Mouse (Mus musculus): ENCODE results near the gene Ivns1abp. TPM values are rescaled to one million over a fixed set of nuclear protein-coding genes. Genes with fewer than 3 reads are reported as not detected.

Ivns1abp gene
- polyA plus RNA-seq, 1 experiment from 2014 or later: 245 TPM

DNA sequence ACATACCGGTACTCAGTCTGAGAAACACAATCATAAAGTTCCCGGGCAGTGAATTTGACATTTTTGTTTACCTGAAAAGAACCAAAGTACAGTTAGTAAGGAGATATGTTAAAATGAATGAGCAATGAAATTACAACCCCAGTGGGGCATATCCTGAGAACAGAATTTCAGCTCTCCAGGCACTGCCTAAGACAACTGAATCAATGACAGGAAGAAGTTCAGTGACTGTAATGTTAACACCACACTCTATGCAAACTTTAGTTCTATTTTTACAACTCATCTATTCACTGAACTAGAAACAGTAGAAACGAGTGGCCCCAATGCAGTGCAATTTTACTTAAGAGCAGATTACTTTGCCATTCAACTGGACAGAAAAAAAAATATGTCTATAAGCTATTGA is 26.3 kb downstream of the Ivns1abp start:
- Histone ChIP-seq H3K4me2 (no peak overlapping the region), H3K27me3 (no peaks in the 10 kb centered on the region), H3K27ac (no peak overlapping the region), H3K9me3 (no peaks in the 10 kb centered on the region), H3K4me1 (no peaks in the 10 kb centered on the region), H3K4me3 (no peak overlapping the region), H3K9ac (no peak overlapping the region), H3K36me3 (peaks cover 45% of the 10 kb centered on the region)
- ATAC-seq (ENCODE audit: insufficient number of reproducible peaks, low FRiP score, low TSS enrichment, low read depth): no peak
- 81% methylated on average over 3 of the region's 3 CpGs for WGBS

DNA sequence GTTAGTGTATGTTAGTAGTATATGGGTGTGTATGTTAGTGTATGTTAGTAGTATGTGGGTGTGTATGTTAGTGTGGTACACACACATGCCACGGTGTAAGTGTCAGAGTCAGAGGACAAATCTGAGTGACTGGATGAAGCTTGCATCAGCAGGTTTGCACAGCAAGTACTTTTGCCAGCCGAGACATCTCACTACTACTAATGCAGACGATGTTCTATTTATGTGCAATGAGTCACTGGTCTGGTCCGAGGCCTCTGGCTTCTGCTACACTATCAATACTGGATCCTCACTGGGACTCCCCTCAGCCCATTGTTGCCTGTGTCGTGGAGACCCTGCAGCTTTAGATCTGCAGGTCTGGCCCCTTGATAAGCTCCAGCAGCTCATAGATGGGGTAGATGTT is 27.3 kb downstream of the Ivns1abp start:
- Histone ChIP-seq H3K27ac (no peak overlapping the region), H3K36me3 (peaks cover 35% of the 10 kb centered on the region), H3K27me3 (no peaks in the 10 kb centered on the region), H3K4me1 (no peaks in the 10 kb centered on the region), H3K9ac (no peak overlapping the region), H3K4me3 (no peak overlapping the region), H3K4me2 (no peak overlapping the region), H3K9me3 (no peaks in the 10 kb centered on the region)
- no peak for ATAC-seq (ENCODE audit: insufficient number of reproducible peaks, low FRiP score, low TSS enrichment, low read depth)
- 85% methylated on average over 5 of the region's 5 CpGs for WGBS

DNA sequence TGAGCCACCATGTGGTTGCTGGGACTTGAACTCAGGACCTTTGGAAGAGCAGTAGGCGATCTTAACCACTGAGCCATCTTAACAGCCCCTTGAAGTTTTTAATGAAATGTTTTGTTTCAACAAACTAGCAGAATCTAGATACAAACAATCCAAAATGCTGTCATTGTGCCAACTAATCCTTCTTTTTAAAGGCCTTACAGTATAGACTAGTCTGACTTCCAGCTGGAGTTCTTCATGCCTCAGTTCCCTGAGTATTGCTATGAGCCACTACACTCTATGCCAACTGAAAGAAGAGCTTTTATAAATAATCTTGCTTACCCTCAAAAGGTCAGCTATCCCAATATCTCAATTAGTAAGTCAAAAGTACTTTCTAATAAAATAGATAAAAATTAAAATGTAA is 28.5 kb downstream of the Ivns1abp start:
- Histone ChIP-seq H3K9me3 (no peaks in the 10 kb centered on the region), H3K4me1 (no peaks in the 10 kb centered on the region), H3K9ac (no peak overlapping the region), H3K4me2 (no peak overlapping the region), H3K4me3 (no peak overlapping the region), H3K27me3 (no peaks in the 10 kb centered on the region), H3K27ac (no peak overlapping the region), H3K36me3 (peaks cover 30% of the 10 kb centered on the region)
- WGBS: 86% methylated on average over 1 of the region's 1 CpGs
- ATAC-seq (ENCODE audit: insufficient number of reproducible peaks, low FRiP score, low TSS enrichment, low read depth): no peak

DNA sequence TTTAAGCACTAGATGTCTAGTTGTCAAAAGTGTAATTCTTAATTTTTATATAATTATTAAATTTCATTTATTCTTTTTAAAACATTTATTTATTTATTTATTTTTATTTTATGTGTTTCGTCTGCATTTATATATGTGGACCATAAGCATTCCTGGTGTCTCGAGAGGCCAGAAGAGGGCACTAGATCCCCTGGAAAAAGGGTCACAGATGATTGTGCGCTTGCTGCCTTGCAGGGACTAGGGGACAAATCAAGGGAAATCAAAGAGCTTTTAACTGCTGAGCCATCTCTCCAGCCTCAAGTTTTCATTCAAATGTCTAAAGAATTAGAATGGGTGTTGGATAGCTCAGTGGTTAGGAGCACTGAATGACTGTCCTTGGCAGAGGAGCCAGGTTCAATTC is 33.1 kb downstream of the Ivns1abp start:
- H3K4me3 ChIP-seq: no peak overlapping the region
- no peaks in the 10 kb centered on the region for H3K4me1 ChIP-seq
- H3K9ac ChIP-seq: no peak overlapping the region
- H3K36me3 ChIP-seq: peaks cover 14% of the 10 kb centered on the region; the same call in 1 of the 2 replicates
- H3K9me3 ChIP-seq: no peaks in the 10 kb centered on the region
- 89% methylated on average over 3 of the region's 3 CpGs for WGBS
- H3K27ac ChIP-seq: no peak overlapping the region
- no peaks in the 10 kb centered on the region for H3K27me3 ChIP-seq
- ATAC-seq (ENCODE audit: insufficient number of reproducible peaks, low FRiP score, low TSS enrichment, low read depth): no peak
- H3K4me2 ChIP-seq: no peak overlapping the region

DNA sequence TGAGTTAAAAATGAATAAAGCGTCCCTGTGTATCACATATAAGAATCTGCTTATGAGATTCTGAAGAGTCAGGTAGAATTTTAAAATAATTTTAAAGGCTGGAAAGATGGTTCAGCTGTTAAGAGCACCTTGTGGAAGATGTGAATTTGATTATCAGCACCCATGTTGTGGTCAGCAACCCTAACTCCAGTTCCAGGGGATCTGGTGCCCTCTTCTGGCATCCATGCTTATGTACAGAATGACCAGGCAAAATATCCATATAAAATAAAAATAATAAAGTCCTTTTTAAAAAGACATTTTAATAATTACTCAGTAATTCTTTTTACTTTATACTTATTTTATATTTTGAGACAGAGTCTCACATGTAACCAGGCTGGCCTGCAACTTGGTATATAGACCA is 45.8 kb downstream of the Ivns1abp start:
- no peak for ATAC-seq (ENCODE audit: insufficient number of reproducible peaks, low FRiP score, low TSS enrichment, low read depth)
- no peak overlapping the region for H3K27ac ChIP-seq
- no peak overlapping the region for H3K4me3 ChIP-seq
- no peaks in the 10 kb centered on the region for H3K27me3 ChIP-seq
- no peak overlapping the region for H3K9ac ChIP-seq
- H3K9me3 ChIP-seq: no peaks in the 10 kb centered on the region
- 94% methylated on average over 1 of the region's 1 CpGs for WGBS
- no peak overlapping the region for H3K4me2 ChIP-seq
- peaks cover 26% of the 10 kb centered on the region for H3K36me3 ChIP-seq
- no peaks in the 10 kb centered on the region for H3K4me1 ChIP-seq

DNA sequence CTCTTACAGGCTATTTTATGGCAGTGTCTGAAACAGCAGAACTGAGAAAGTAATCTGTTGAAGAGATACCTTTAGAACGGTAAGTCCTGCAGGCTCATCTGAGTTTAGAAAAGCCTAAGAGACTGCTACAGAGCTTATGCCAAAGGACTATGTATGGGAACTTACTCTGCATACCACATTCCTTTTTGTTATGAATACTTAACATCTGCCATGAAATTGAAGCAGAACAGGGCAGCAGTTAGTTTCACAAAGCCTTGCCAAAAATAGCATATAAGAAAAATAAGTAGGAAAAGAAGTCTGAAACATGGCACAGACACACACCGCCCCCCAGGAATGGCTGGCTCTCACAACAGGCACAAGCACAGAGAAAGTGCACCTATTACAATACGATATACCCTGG is 65.5 kb downstream of the Ivns1abp start:
- Histone ChIP-seq H3K27ac (no peak overlapping the region), H3K36me3 (peaks cover 8% of the 10 kb centered on the region; the same call in 1 of the 2 replicates), H3K9ac (no peak overlapping the region), H3K4me2 (no peak overlapping the region), H3K4me1 (no peaks in the 10 kb centered on the region), H3K9me3 (no peaks in the 10 kb centered on the region), H3K4me3 (no peak overlapping the region), H3K27me3 (no peaks in the 10 kb centered on the region)
- ATAC-seq (ENCODE audit: insufficient number of reproducible peaks, low FRiP score, low TSS enrichment, low read depth): no peak
- 40% methylated on average over 3 of the region's 3 CpGs for WGBS

Other genes with a start within 250 kb of the Ivns1abp start
- 0.16 TPM in 1 of 2 replicates, not detected in the other for gene Gm47985, start 161.9 kb upstream of the Ivns1abp start, polyA plus RNA-seq (2015; fragmentation: Nextera tagmentation; extraction: Ambion mirVana)
- gene Gm8947, start 152.1 kb upstream of the Ivns1abp start, polyA plus RNA-seq (2015; fragmentation: Nextera tagmentation; extraction: Ambion mirVana): not detected in 2 replicates
- gene Gm47995, start 146.0 kb upstream of the Ivns1abp start, polyA plus RNA-seq (2015; fragmentation: Nextera tagmentation; extraction: Ambion mirVana): 0.19 and 0.38 TPM in 2 replicates
- gene 3110040M04Rik, start 140.4 kb upstream of the Ivns1abp start, polyA plus RNA-seq (2015; fragmentation: Nextera tagmentation; extraction: Ambion mirVana): not detected in 2 replicates
- gene Gm47996, start 134.3 kb upstream of the Ivns1abp start, polyA plus RNA-seq (2015; fragmentation: Nextera tagmentation; extraction: Ambion mirVana): 0.15 TPM in 1 of 2 replicates, not detected in the other
- 21.6 and 25.1 TPM in 2 replicates for gene Swt1, start 84.0 kb downstream of the Ivns1abp start, polyA plus RNA-seq (2015; fragmentation: Nextera tagmentation; extraction: Ambion mirVana)
- 37.9 and 40.2 TPM in 2 replicates for gene Trmt1l, start 84.1 kb downstream of the Ivns1abp start, polyA plus RNA-seq (2015; fragmentation: Nextera tagmentation; extraction: Ambion mirVana)
- gene Rnf2, start 156.5 kb downstream of the Ivns1abp start, polyA plus RNA-seq (2015; fragmentation: Nextera tagmentation; extraction: Ambion mirVana): 86.6 and 92.0 TPM in 2 replicates
- gene Fam129a, start 226.7 kb downstream of the Ivns1abp start, polyA plus RNA-seq (2015; fragmentation: Nextera tagmentation; extraction: Ambion mirVana): 24.2 and 25.2 TPM in 2 replicates